Mouse (Mus musculus) naive thymus-derived CD4-positive, alpha-beta T cell, adult 2 months (primary cell): ENCODE data around the gene Gm43191.
"Not testable (repeated sequence)": the region's sequence is repeated elsewhere in the genome, so short reads cannot be mapped to it uniquely, and the experiment has no call there.

Source experiments
- DNase-seq: peaks from one replicate; pipeline ENCODE4 v3.0.0-alpha.2; 2011; ENCODE audit warnings: low read depth

Gene Gm43191

GRCm38 (mm10) chr3:116681160-116681559 lies at the start of gene Gm43191:
TSS of gene Gm43191 (minus strand) at chr3:116681260.
- DNase-seq, result no peak

- no peak for DNase-seq
Observed at GRCm38 (mm10) chr3:116729483-116730174, 48.6 kb upstream of the Gm43191 start.

- no peak for DNase-seq
Observed at GRCm38 (mm10) chr3:116726807-116727206, 45.7 kb upstream of the Gm43191 start.

GRCm38 (mm10) chr3:116723496-116724481 lies 42.7 kb upstream of the Gm43191 start:
- no peak for DNase-seq

GRCm38 (mm10) chr3:116722980-116723379 lies 41.9 kb upstream of the Gm43191 start:
- DNase-seq, result no peak

GRCm38 (mm10) chr3:116718951-116719350 lies 37.9 kb upstream of the Gm43191 start:
- no peak for DNase-seq

- peak; percentile 11 for DNase-seq
Observed at GRCm38 (mm10) chr3:116713031-116713430, 32.0 kb upstream of the Gm43191 start.

GRCm38 (mm10) chr3:116712436-116712881 lies 31.4 kb upstream of the Gm43191 start, which contains the start of gene Slc35a3:
TSS of gene Slc35a3 (minus strand) at chr3:116712831.
- DNase-seq, result no peak

- DNase-seq, result peak; percentile 67
Observed at GRCm38 (mm10) chr3:116711624-116712435, 30.8 kb upstream of the Gm43191 start.

- DNase-seq, result no peak
Observed at GRCm38 (mm10) chr3:116710941-116711340, 29.9 kb upstream of the Gm43191 start.

- no peak for DNase-seq
Observed at GRCm38 (mm10) chr3:116705637-116706204, 24.7 kb upstream of the Gm43191 start.

GRCm38 (mm10) chr3:116703835-116704234 lies 22.8 kb upstream of the Gm43191 start:
- no peak for DNase-seq

- DNase-seq, result no peak
Observed at GRCm38 (mm10) chr3:116702647-116703272, 21.7 kb upstream of the Gm43191 start.

- DNase-seq, result peak; percentile 9
Observed at GRCm38 (mm10) chr3:116701601-116702000, 20.5 kb upstream of the Gm43191 start.

- DNase-seq, result no peak
Observed at GRCm38 (mm10) chr3:116698786-116699185, 17.7 kb upstream of the Gm43191 start.

GRCm38 (mm10) chr3:116695666-116695985 lies 14.6 kb upstream of the Gm43191 start:
- DNase-seq, result no peak

GRCm38 (mm10) chr3:116694955-116695665 lies 14.1 kb upstream of the Gm43191 start:
- no peak for DNase-seq

- no peak for DNase-seq
Observed at GRCm38 (mm10) chr3:116694312-116694711, 13.3 kb upstream of the Gm43191 start.

- not testable (repeated sequence) for DNase-seq
Observed at GRCm38 (mm10) chr3:116664281-116664680, 16.8 kb downstream of the Gm43191 start.

- DNase-seq, result peak; percentile 98
Observed at GRCm38 (mm10) chr3:116662463-116662863, 18.6 kb downstream of the Gm43191 start, which contains the start of gene Mfsd14a. TSS of gene Mfsd14a (minus strand) at chr3:116662677.
